Mouse (Mus musculus): Measurements from ENCODE around the gene Gng11.

DNA sequence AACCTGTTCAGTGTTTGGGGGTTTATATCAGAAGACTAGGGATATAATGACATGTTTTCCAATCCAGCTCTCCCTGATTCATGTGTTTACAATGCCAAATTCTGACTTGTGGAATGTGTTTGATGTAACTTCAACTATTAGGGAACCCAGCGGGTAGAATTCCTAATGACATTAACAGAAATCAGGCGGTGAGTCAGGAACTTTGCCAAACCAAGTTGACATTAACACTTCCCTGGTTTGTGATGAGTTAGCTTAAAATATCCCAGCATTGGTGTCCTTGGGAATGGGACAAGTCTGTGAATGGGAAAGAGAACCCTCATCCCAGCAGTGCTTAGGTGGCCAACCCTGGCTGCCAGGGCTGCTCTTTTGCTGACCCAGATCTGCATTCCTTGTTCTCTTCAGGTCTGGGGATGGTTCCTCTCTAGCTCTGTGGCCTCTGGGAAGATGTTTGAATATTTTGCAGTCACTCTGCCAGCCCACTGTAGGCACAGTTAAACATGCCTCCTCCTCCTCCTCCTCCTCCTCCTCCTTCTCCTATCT lies 4.9 kb downstream of the Gng11 start:
- TF ChIP-seq SMC3 (IDR thresholded peaks at IDR 0.05; ENCODE audit: low read depth, low read length): no peak
- no peak for TF ChIP-seq ZKSCAN1 (IDR thresholded peaks at IDR 0.05; ENCODE audit: borderline replicate concordance, low read depth, low read length)
- no peak for TF ChIP-seq NRF1 (IDR thresholded peaks at IDR 0.05; ENCODE audit: low read depth, low read length)
- no peak for TF ChIP-seq GABPA (IDR thresholded peaks at IDR 0.05; ENCODE audit: insufficient replicate concordance, low read depth, low read length)
- TF ChIP-seq TCF12 (IDR thresholded peaks at IDR 0.05; ENCODE audit: low read depth, low read length): no peak
- no peak for TF ChIP-seq MEF2A (IDR thresholded peaks at IDR 0.05; ENCODE audit: borderline replicate concordance, low read depth, low read length)
- no peak for TF ChIP-seq CTCF (conservative IDR thresholded peaks at IDR 0.05 in 1 of 2, IDR thresholded peaks at IDR 0.05 in 1 of 2; ENCODE audit: low read depth in 2 of 2, low read length in 2 of 2)
- TF ChIP-seq POLR2AphosphoS2 (IDR thresholded peaks at IDR 0.05; ENCODE audit: low read depth, low read length): no peak
- no peak for TF ChIP-seq ZMIZ1 (IDR thresholded peaks at IDR 0.05; ENCODE audit: low read depth, low read length)
